23 mouse cellular contexts compared by ENCODE assay signal in genomic region chr6:136296251-136296650, GRCm38 (mm10). TPM values are rescaled to one million over a fixed set of nuclear protein-coding genes. Genes with fewer than 3 reads are reported as not detected.
"Had no signal": no experiment of that assay in that cellular context is flagged by ENCODE, and none has a peak within 500 bp of the region (broad histone marks: within the 10 kb centered on the region; RNA-seq: fewer than 3 reads in every experiment).

No protein-coding gene starts in this region.

- ATAC-seq: midbrain, embryonic 16.5 days had no signal

- H3K36me3 ChIP-seq: midbrain, embryonic 10.5 days; midbrain, embryonic 12.5 days; neural tube, embryonic 13.5 days; neural tube, embryonic 15.5 days had no signal

- H3K27ac ChIP-seq: midbrain, embryonic 10.5 days; midbrain, embryonic 12.5 days; neural tube, embryonic 13.5 days; neural tube, embryonic 15.5 days had no signal

- H3K4me2 ChIP-seq: lung, embryonic 14.5 days; midbrain, embryonic 12.5 days; neural tube, embryonic 13.5 days; neural tube, embryonic 15.5 days had no signal

- DNase-seq: retina, postnatal 1 day; right cerebral cortex, adult 18-20 months; right cerebral cortex, postnatal 25 days; spleen, adult 18-20 months; thymus, adult 18-20 months; thymus, postnatal 14 days; thymus, postnatal 36 days had no signal

- H3K4me3 ChIP-seq: midbrain, embryonic 10.5 days; midbrain, embryonic 12.5 days; myocyte; neural tube, embryonic 13.5 days; neural tube, embryonic 15.5 days had no signal

- H3K9me3 ChIP-seq: midbrain, embryonic 10.5 days; neural tube, embryonic 13.5 days; neural tube, embryonic 15.5 days had no signal

- H3K27me3 ChIP-seq: midbrain, embryonic 12.5 days; neural tube, embryonic 13.5 days; neural tube, embryonic 15.5 days had no signal

- H3K9ac ChIP-seq: lung, embryonic 14.5 days; midbrain, embryonic 12.5 days; neural tube, embryonic 13.5 days; neural tube, embryonic 15.5 days had no signal

- H3K4me1 ChIP-seq: midbrain, embryonic 10.5 days; midbrain, embryonic 12.5 days; neural tube, embryonic 15.5 days had no signal

RNA-seq across cellular contexts. Expression of gene Gm8994, which starts 31.1 kb away (rescaled TPM):
- total RNA-seq: megakaryocyte, adult 5-6 weeks; megakaryocyte-erythroid progenitor cell, adult 5-6 weeks had no signal
- polyA plus RNA-seq: lung, embryonic 14.5 days; lung, embryonic 16.5 days; midbrain, embryonic 10.5 days; midbrain, embryonic 12.5 days; midbrain, embryonic 14.5 days; midbrain, embryonic 16.5 days; myocyte; neural tube, embryonic 11.5 days; neural tube, embryonic 13.5 days; neural tube, embryonic 15.5 days; small intestine, adult 2 months; stomach, embryonic 14.5 days; stomach, embryonic 16.5 days; thymus, postnatal 0 days had no signal
